Mouse (Mus musculus): Measurements from ENCODE around the gene Fbln5. TPM values are rescaled to one million over a fixed set of nuclear protein-coding genes. Genes with fewer than 3 reads are reported as not detected.

Fbln5 gene
- polyA plus RNA-seq, 1 experiment from 2014 or later = 31.2 TPM

DNA sequence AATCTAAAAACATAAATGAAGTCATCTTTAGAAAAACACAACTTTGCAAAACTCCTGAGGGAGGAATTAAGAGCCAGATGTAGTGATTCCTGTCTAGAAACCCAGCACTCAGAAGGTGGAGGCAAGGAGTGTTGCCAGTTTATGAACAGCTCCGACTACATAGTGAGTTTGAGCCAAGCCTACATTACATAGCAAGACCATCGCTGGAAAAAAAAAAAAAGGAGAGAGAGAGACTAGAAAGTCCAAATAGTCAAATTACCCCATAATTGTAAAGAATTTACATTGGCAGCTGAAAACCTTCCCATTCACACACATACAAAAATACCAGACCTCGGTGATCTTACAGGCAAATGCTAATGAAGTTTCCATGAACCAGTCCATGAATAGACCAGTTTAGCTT lies 29.6 kb downstream of the Fbln5 start:
- Histone ChIP-seq H3K9me3 (replicated peaks; ENCODE audit: control insufficient read depth, low read length) (no peaks in the 10 kb centered on the region), H3K4me1 (ENCODE audit: control insufficient read depth, insufficient read depth, low read length) (no peaks in the 10 kb centered on the region), H3K4me3 (ENCODE audit: low read depth, low read length) (no peak overlapping the region), H3K27me3 (ENCODE audit: control insufficient read depth, insufficient read depth, low read length) (no peaks in the 10 kb centered on the region), H3K36me3 (replicated peaks; ENCODE audit: control insufficient read depth, insufficient read depth, low read depth, low read length) (no peaks in the 10 kb centered on the region), H3K9ac (replicated peaks; ENCODE audit: low read length) (no peak overlapping the region), H3K4me2 (ENCODE audit: low read depth, low read length) (no peak overlapping the region), H3K27ac (replicated peaks; ENCODE audit: low read depth, low read length) (no peak overlapping the region)
- 78% methylated on average over 3 of the region's 3 CpGs for WGBS
- no peak for ATAC-seq (replicated peaks; ENCODE audit: insufficient number of reproducible peaks, low FRiP score, low TSS enrichment, low read depth)
- DNase-seq (ENCODE audit: low spot score) = no peak

GRCm38 (mm10) chr12:101782787-101783186 lies 36.1 kb downstream of the Fbln5 start:
- 55% methylated on average over 2 of the region's 2 CpGs for WGBS

GRCm38 (mm10) chr12:101780915-101781314 lies 37.9 kb downstream of the Fbln5 start:
- DNase-seq (ENCODE audit: low spot score) (no peak), ATAC-seq (replicated peaks; ENCODE audit: insufficient number of reproducible peaks, low FRiP score, low TSS enrichment, low read depth) (no peak)
- no peaks in the 10 kb centered on the region for H3K27me3 ChIP-seq (ENCODE audit: control insufficient read depth, insufficient read depth, low read length)
- H3K9me3 ChIP-seq (replicated peaks; ENCODE audit: control insufficient read depth, low read length) = no peaks in the 10 kb centered on the region
- no peak overlapping the region for H3K9ac ChIP-seq (replicated peaks; ENCODE audit: low read length)
- no peak overlapping the region for H3K4me3 ChIP-seq (ENCODE audit: low read depth, low read length)
- 83% methylated on average over 5 of the region's 5 CpGs for WGBS
- no peaks in the 10 kb centered on the region for H3K4me1 ChIP-seq (ENCODE audit: control insufficient read depth, insufficient read depth, low read length)
- H3K4me2 ChIP-seq (ENCODE audit: low read depth, low read length) = no peak overlapping the region
- no peak overlapping the region for H3K27ac ChIP-seq (replicated peaks; ENCODE audit: low read depth, low read length)
- H3K36me3 ChIP-seq (replicated peaks; ENCODE audit: control insufficient read depth, insufficient read depth, low read depth, low read length) = no peaks in the 10 kb centered on the region

More at GRCm38 (mm10) chr12:101782787-101783186, 36.1 kb downstream of the Fbln5 start:
- Histone ChIP-seq H3K36me3 (replicated peaks; ENCODE audit: control insufficient read depth, insufficient read depth, low read depth, low read length) (no peaks in the 10 kb centered on the region), H3K4me1 (ENCODE audit: control insufficient read depth, insufficient read depth, low read length) (no peaks in the 10 kb centered on the region), H3K9ac (replicated peaks; ENCODE audit: low read length) (no peak overlapping the region), H3K4me3 (ENCODE audit: low read depth, low read length) (no peak overlapping the region), H3K27ac (replicated peaks; ENCODE audit: low read depth, low read length) (no peak overlapping the region), H3K27me3 (ENCODE audit: control insufficient read depth, insufficient read depth, low read length) (no peaks in the 10 kb centered on the region), H3K4me2 (ENCODE audit: low read depth, low read length) (no peak overlapping the region), H3K9me3 (replicated peaks; ENCODE audit: control insufficient read depth, low read length) (no peaks in the 10 kb centered on the region)
- DNase-seq (ENCODE audit: low spot score) (no peak), ATAC-seq (replicated peaks; ENCODE audit: insufficient number of reproducible peaks, low FRiP score, low TSS enrichment, low read depth) (no peak)

GRCm38 (mm10) chr12:101777613-101778325 lies 41.1 kb downstream of the Fbln5 start:
- H3K4me2 ChIP-seq (ENCODE audit: low read depth, low read length) = no peak overlapping the region
- H3K27ac ChIP-seq (replicated peaks; ENCODE audit: low read depth, low read length) = no peak overlapping the region
- ATAC-seq (replicated peaks; ENCODE audit: insufficient number of reproducible peaks, low FRiP score, low TSS enrichment, low read depth) (no peak), DNase-seq (ENCODE audit: low spot score) (no peak)
- no peaks in the 10 kb centered on the region for H3K36me3 ChIP-seq (replicated peaks; ENCODE audit: control insufficient read depth, insufficient read depth, low read depth, low read length)
- no peak overlapping the region for H3K4me3 ChIP-seq (ENCODE audit: low read depth, low read length)
- 63% methylated on average over 9 of the region's 9 CpGs for WGBS
- no peaks in the 10 kb centered on the region for H3K4me1 ChIP-seq (ENCODE audit: control insufficient read depth, insufficient read depth, low read length)
- H3K9me3 ChIP-seq (replicated peaks; ENCODE audit: control insufficient read depth, low read length) = no peaks in the 10 kb centered on the region
- no peaks in the 10 kb centered on the region for H3K27me3 ChIP-seq (ENCODE audit: control insufficient read depth, insufficient read depth, low read length)
- H3K9ac ChIP-seq (replicated peaks; ENCODE audit: low read length) = no peak overlapping the region

DNA sequence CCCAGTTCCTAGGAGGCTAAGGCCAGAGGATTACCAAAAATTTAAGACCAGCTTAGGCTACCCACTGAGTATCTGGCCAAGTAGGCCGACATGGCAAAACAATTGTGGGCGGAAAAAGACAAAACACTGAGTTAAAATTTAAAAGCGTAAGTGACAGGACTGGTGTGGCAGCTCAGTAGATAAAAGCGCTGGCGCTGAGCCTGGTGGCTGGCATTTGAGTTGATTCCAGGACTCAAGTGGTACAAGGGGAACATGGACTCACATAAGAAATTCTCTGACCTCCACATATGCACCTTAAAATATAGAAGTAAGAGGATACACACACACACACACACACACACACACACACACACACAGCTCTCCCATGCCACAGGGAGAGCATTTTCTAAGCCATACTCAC lies 42.5 kb downstream of the Fbln5 start:
- ATAC-seq (replicated peaks; ENCODE audit: insufficient number of reproducible peaks, low FRiP score, low TSS enrichment, low read depth) (no peak), DNase-seq (ENCODE audit: low spot score) (no peak)
- H3K9me3 ChIP-seq (replicated peaks; ENCODE audit: control insufficient read depth, low read length) = no peaks in the 10 kb centered on the region
- H3K9ac ChIP-seq (replicated peaks; ENCODE audit: low read length) = no peak overlapping the region
- H3K27ac ChIP-seq (replicated peaks; ENCODE audit: low read depth, low read length) = no peak overlapping the region
- no peaks in the 10 kb centered on the region for H3K27me3 ChIP-seq (ENCODE audit: control insufficient read depth, insufficient read depth, low read length)
- 84% methylated on average over 5 of the region's 5 CpGs for WGBS
- no peaks in the 10 kb centered on the region for H3K36me3 ChIP-seq (replicated peaks; ENCODE audit: control insufficient read depth, insufficient read depth, low read depth, low read length)
- no peak overlapping the region for H3K4me2 ChIP-seq (ENCODE audit: low read depth, low read length)
- H3K4me3 ChIP-seq (ENCODE audit: low read depth, low read length) = no peak overlapping the region
- H3K4me1 ChIP-seq (ENCODE audit: control insufficient read depth, insufficient read depth, low read length) = no peaks in the 10 kb centered on the region

DNA sequence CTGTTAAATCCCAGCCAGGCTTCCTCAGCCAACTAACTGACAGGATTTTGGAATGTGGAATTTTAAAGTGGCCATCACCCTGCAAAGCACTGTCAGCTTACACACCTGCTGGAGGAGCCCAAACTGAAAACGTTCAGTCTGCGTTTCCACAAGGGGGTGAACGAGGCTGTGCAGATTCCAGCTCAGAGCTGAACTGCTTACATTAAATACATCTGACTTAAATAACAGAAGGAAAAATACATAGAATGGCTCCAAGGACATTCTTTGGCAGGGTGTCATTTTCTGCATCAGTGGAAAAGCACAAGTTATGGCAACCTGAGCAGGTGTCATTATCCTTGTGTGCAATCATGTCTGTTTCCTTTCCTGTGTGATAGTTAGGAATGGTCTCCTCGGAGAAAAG lies 44.7 kb downstream of the Fbln5 start:
- ATAC-seq (replicated peaks; ENCODE audit: insufficient number of reproducible peaks, low FRiP score, low TSS enrichment, low read depth) = no peak
- Histone ChIP-seq H3K27ac (replicated peaks; ENCODE audit: low read depth, low read length) (no peak overlapping the region), H3K27me3 (ENCODE audit: control insufficient read depth, insufficient read depth, low read length) (no peaks in the 10 kb centered on the region), H3K4me3 (ENCODE audit: low read depth, low read length) (no peak overlapping the region), H3K4me1 (ENCODE audit: control insufficient read depth, insufficient read depth, low read length) (no peaks in the 10 kb centered on the region), H3K4me2 (ENCODE audit: low read depth, low read length) (no peak overlapping the region), H3K36me3 (replicated peaks; ENCODE audit: control insufficient read depth, insufficient read depth, low read depth, low read length) (no peaks in the 10 kb centered on the region), H3K9me3 (replicated peaks; ENCODE audit: control insufficient read depth, low read length) (no peaks in the 10 kb centered on the region), H3K9ac (replicated peaks; ENCODE audit: low read length) (no peak overlapping the region)
- 56% methylated on average over 4 of the region's 4 CpGs for WGBS
- DNase-seq (ENCODE audit: low spot score) = no peak

- ATAC-seq (replicated peaks; ENCODE audit: insufficient number of reproducible peaks, low FRiP score, low TSS enrichment, low read depth) = no peak
- H3K9ac ChIP-seq (replicated peaks; ENCODE audit: low read length) = no peak overlapping the region
- WGBS = 62% methylated on average over 3 of the region's 3 CpGs
Measured at GRCm38 (mm10) chr12:101772962-101773361, 45.9 kb downstream of the Fbln5 start.

GRCm38 (mm10) chr12:101770283-101771015 lies 48.4 kb downstream of the Fbln5 start:
- Histone ChIP-seq H3K4me3 (ENCODE audit: low read depth, low read length) (no peak overlapping the region), H3K9me3 (replicated peaks; ENCODE audit: control insufficient read depth, low read length) (no peaks in the 10 kb centered on the region), H3K36me3 (replicated peaks; ENCODE audit: control insufficient read depth, insufficient read depth, low read depth, low read length) (no peaks in the 10 kb centered on the region), H3K4me2 (ENCODE audit: low read depth, low read length) (no peak overlapping the region), H3K9ac (replicated peaks; ENCODE audit: low read length) (no peak overlapping the region), H3K4me1 (ENCODE audit: control insufficient read depth, insufficient read depth, low read length) (no peaks in the 10 kb centered on the region), H3K27me3 (ENCODE audit: control insufficient read depth, insufficient read depth, low read length) (no peaks in the 10 kb centered on the region), H3K27ac (replicated peaks; ENCODE audit: low read depth, low read length) (no peak overlapping the region)
- 86% methylated on average over 5 of the region's 5 CpGs for WGBS
- DNase-seq (ENCODE audit: low spot score) (no peak), ATAC-seq (replicated peaks; ENCODE audit: insufficient number of reproducible peaks, low FRiP score, low TSS enrichment, low read depth) (no peak)

More at GRCm38 (mm10) chr12:101772962-101773361, 45.9 kb downstream of the Fbln5 start:
- Histone ChIP-seq H3K4me1 (ENCODE audit: control insufficient read depth, insufficient read depth, low read length) (no peaks in the 10 kb centered on the region), H3K27ac (replicated peaks; ENCODE audit: low read depth, low read length) (no peak overlapping the region), H3K36me3 (replicated peaks; ENCODE audit: control insufficient read depth, insufficient read depth, low read depth, low read length) (no peaks in the 10 kb centered on the region), H3K4me2 (ENCODE audit: low read depth, low read length) (no peak overlapping the region), H3K4me3 (ENCODE audit: low read depth, low read length) (no peak overlapping the region), H3K9me3 (replicated peaks; ENCODE audit: control insufficient read depth, low read length) (no peaks in the 10 kb centered on the region), H3K27me3 (ENCODE audit: control insufficient read depth, insufficient read depth, low read length) (no peaks in the 10 kb centered on the region)
- no peak for DNase-seq (ENCODE audit: low spot score)
